In the genomic region with DNA sequence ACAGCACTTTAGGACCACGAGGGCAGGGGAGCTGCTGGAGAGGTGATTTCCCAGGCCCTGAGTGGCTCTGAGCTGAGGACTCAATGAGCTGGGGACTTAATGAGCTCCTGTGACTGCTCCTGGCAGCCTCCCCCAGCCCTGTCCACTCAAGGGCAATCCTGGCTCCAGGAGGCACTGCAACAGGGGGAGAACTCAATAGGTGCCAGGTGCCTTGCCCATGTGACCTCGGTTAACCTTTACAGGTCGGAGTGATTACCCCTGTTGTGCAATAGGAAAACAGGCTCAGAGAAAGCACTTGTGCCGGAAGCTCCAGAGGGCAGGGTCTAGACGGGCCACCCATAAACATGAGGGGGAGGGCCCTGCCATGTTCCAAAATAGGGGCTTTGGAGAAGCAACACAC, we compare ENCODE assay signal across 9 mouse cellular contexts. TPM values are rescaled to one million over a fixed set of nuclear protein-coding genes. Genes with fewer than 3 reads are reported as not detected.
DNase-seq lines count a peak whose midpoint lies in the region; ATAC-seq lines count a peak whose summit lies in the region.
"Had no signal": no experiment of that assay in that cellular context is flagged by ENCODE, and none has a peak within 500 bp of the region (broad histone marks: within the 10 kb centered on the region; RNA-seq: fewer than 3 reads in every experiment).

No protein-coding gene starts in this region.

- no peak overlapping the region for H3K27ac ChIP-seq in heart, embryonic 11.5 days (ENCODE audit: low read depth, low read length)
- H3K27ac ChIP-seq in hindbrain, embryonic 15.5 days (replicated peaks) = 0 out of 2 replicates have a peak overlapping the region, but pooled peaks have one; percentile 2
- H3K27ac ChIP-seq in limb, embryonic 10.5 days = peak overlapping the region; percentile 93

- no peak overlapping the region for H3K4me2 ChIP-seq in heart, embryonic 11.5 days
- no peak overlapping the region for H3K4me2 ChIP-seq in hindbrain, embryonic 15.5 days

- no peaks in the 10 kb centered on the region for H3K27me3 ChIP-seq in heart, embryonic 11.5 days (ENCODE audit: control insufficient read depth, insufficient read depth, low read length)
- H3K27me3 ChIP-seq in hindbrain, embryonic 15.5 days = no peaks in the 10 kb centered on the region
- H3K27me3 ChIP-seq in limb, embryonic 10.5 days (ENCODE audit: low read depth, poor library complexity, severe bottlenecking) = no peaks in the 10 kb centered on the region

- no peak overlapping the region for H3K4me3 ChIP-seq in heart, embryonic 11.5 days (ENCODE audit: low read depth, low read length)
- H3K4me3 ChIP-seq in hindbrain, embryonic 15.5 days = no peak overlapping the region
- H3K4me3 ChIP-seq in limb, embryonic 10.5 days = no peak overlapping the region

- 66% methylated on average over 5 of the region's 5 CpGs for WGBS in heart, embryonic 11.5 days (ENCODE audit: insufficient replicate concordance)
- WGBS in hindbrain, embryonic 15.5 days = 57% methylated on average over 5 of the region's 5 CpGs
- 63% methylated on average over 5 of the region's 5 CpGs for WGBS in limb, embryonic 10.5 days

- ATAC-seq in heart, embryonic 11.5 days (replicated peaks; ENCODE audit: insufficient number of reproducible peaks, low FRiP score, low TSS enrichment) = no peak
- no peak for ATAC-seq in hindbrain, embryonic 15.5 days (ENCODE audit: low FRiP score, low read depth)

- H3K9ac ChIP-seq in heart, embryonic 11.5 days (ENCODE audit: low read depth, low read length) = 0 out of 2 replicates have a peak overlapping the region, but pooled peaks have one; percentile 22
- no peak overlapping the region for H3K9ac ChIP-seq in hindbrain, embryonic 15.5 days

- no peaks in the 10 kb centered on the region for H3K9me3 ChIP-seq in heart, embryonic 11.5 days (replicated peaks; ENCODE audit: control insufficient read depth, low read length)
- H3K9me3 ChIP-seq in hindbrain, embryonic 15.5 days = no peaks in the 10 kb centered on the region
- H3K9me3 ChIP-seq in limb, embryonic 10.5 days (replicated peaks) = no peaks in the 10 kb centered on the region

- peaks cover 3% of the 10 kb centered on the region; the same call in 1 of the 2 replicates for H3K36me3 ChIP-seq in heart, embryonic 11.5 days (ENCODE audit: control insufficient read depth, insufficient read depth, low read length)
- peaks cover 13% of the 10 kb centered on the region; the same call in 1 of the 2 replicates for H3K36me3 ChIP-seq in hindbrain, embryonic 15.5 days
- H3K36me3 ChIP-seq in limb, embryonic 10.5 days = peaks cover 90% of the 10 kb centered on the region

- peaks cover 57% of the 10 kb centered on the region for H3K4me1 ChIP-seq in heart, embryonic 11.5 days (ENCODE audit: control insufficient read depth, insufficient read depth, low read length)
- H3K4me1 ChIP-seq in hindbrain, embryonic 15.5 days (replicated peaks) = peaks cover 70% of the 10 kb centered on the region
- peaks cover 76% of the 10 kb centered on the region for H3K4me1 ChIP-seq in limb, embryonic 10.5 days

- DNase-seq in heart, adult 8-10 months (ENCODE audit: low spot score) = no peak
- DNase-seq in limb, embryonic 10.5 days (ENCODE audit: low spot score) = no peak
- peak; percentile 89 for DNase-seq in lung, postnatal 36 days
- DNase-seq in cerebellum, adult 11 months = no peak
- no peak for DNase-seq in adrenal gland, adult 8-10 months
- no peak for DNase-seq in cerebellum, postnatal 14 days
- DNase-seq: thymus, postnatal 25 days had no signal

RNA-seq across cellular contexts. Expression of a gene that starts 17.7 kb away (rescaled TPM):
- polyA plus RNA-seq in heart, embryonic 11.5 days (2014; fragmentation: Nextera tagmentation; extraction: Ambion mirVana) = 24.5 and 26.9 TPM in 2 replicates
- total RNA-seq in heart, adult 8-10 months (2022) = 1 to 10 TPM; 3.6 to 6.8 (median 4.6) TPM
- 80.0 and 86.3 TPM in 2 replicates for polyA plus RNA-seq in hindbrain, embryonic 15.5 days (2015; fragmentation: Nextera tagmentation; extraction: Ambion mirVana)
- 67.5 and 77.3 TPM in 2 replicates for polyA plus RNA-seq in limb, embryonic 10.5 days (2016; fragmentation: Nextera tagmentation; extraction: Ambion mirVana)
- 10 to 100 TPM; 49.6 to 81.8 (median 63.1) TPM for total RNA-seq in adrenal gland, adult 8-10 months (2022)
